Mouse (Mus musculus) kidney, embryonic 14.5 days (tissue): ENCODE measurements around the gene Olfr902. TPM values are rescaled to one million over a fixed set of nuclear protein-coding genes. Genes with fewer than 3 reads are reported as not detected.

ENCODE experiments used
- ATAC-seq: fragments of 200-750 bp; cut with Nextera tagmentation; 2 replicates; pipeline ENCODE4 v1.8.0; 2017; ENCODE audit warnings: moderate number of reproducible peaks, mild to moderate bottlenecking, moderate TSS enrichment, moderate library complexity; ENCODE audit not compliant: low FRiP score, low TSS enrichment
- H3K27ac ChIP-seq: fragments of 300-500 bp; sonication (generic); 2 replicates; pipeline ENCODE4 v1.5.1; 2014; ENCODE audit warnings: low read depth, mild to moderate bottlenecking, low read length, moderate library complexity, mixed read lengths
- H3K27me3 ChIP-seq: fragments of 300-500 bp; sonication (generic); 2 replicates; pipeline ENCODE4 v1.6.1; 2014; ENCODE audit warnings: mild to moderate bottlenecking, low read length; ENCODE audit not compliant: control insufficient read depth, insufficient read depth
- H3K36me3 ChIP-seq: fragments of 300-500 bp; sonication (generic); 2 replicates; pipeline ENCODE4 v1.6.1; 2014; ENCODE audit warnings: low read length, mixed read lengths; ENCODE audit not compliant: control insufficient read depth, insufficient read depth
- H3K4me1 ChIP-seq: fragments of 300-500 bp; sonication (generic); 2 replicates; pipeline ENCODE4 v1.6.1; 2014; ENCODE audit warnings: low read length, mixed read lengths; ENCODE audit not compliant: control insufficient read depth, insufficient read depth
- H3K4me2 ChIP-seq: fragments of 300-500 bp; sonication (generic); replicated peaks from 2 replicates; pipeline ENCODE4 v1.6.1; 2014; ENCODE audit warnings: low read depth, mild to moderate bottlenecking, low read length
- H3K4me3 ChIP-seq: fragments of 300-500 bp; sonication (generic); 2 replicates; pipeline ENCODE4 v1.5.1; 2014; ENCODE audit warnings: mild to moderate bottlenecking, low read length
- H3K9ac ChIP-seq: fragments of 300-500 bp; sonication (generic); 2 replicates; pipeline ENCODE4 v1.6.1; 2014; ENCODE audit warnings: low read depth, mild to moderate bottlenecking, low read length, moderate library complexity
- H3K9me3 ChIP-seq: fragments of 300-500 bp; sonication (generic); 2 replicates; pipeline ENCODE4 v1.6.1; 2016; ENCODE audit warnings: low read length; ENCODE audit not compliant: control insufficient read depth
- WGBS: fragments of 180-500 bp; shearing (Covaris S2); extraction: QIAGEN DNeasy Blood & Tissue Kit; methylation state at CpG from one replicate; pipeline ENCODE4 v1.1.7; 2014; 5-methylcytosine and 5-hydroxymethylcytosine counted together
- polyA plus RNA-seq: library from polyadenylated mRNA; unstranded; fragments of >200 nt; fragmentation: Nextera tagmentation; extraction: Ambion mirVana; gene quantifications from 2 replicates; pipeline ENCODE4 v1.2.1, GENCODE M21; 2014

Gene Olfr902
- polyA plus RNA-seq, 1 experiment from 2014 or later, result not detected

- H3K27me3 ChIP-seq, result no peaks in the 10 kb centered on the region
- no peaks in the 10 kb centered on the region for H3K4me1 ChIP-seq
- H3K9me3 ChIP-seq, result no peaks in the 10 kb centered on the region
- H3K9ac ChIP-seq, result no peak within 1 kb of the TSS
- ATAC-seq, result no peak
- H3K4me2 ChIP-seq, result no peak within 1 kb of the TSS
- H3K36me3 ChIP-seq, result no peaks in the 10 kb centered on the region
- 79% methylated on average over 3 of the region's 3 CpGs for WGBS
- H3K4me3 ChIP-seq, result no peak within 1 kb of the TSS
- H3K27ac ChIP-seq, result no peak within 1 kb of the TSS
Observed at GRCm38 (mm10) chr9:38486785-38487184, 39.3 kb downstream of the Olfr902 start, which contains the start of gene Olfr906. Gene Olfr906 (plus strand): TSS chr9:38487085.

- 85% methylated on average over 2 of the region's 2 CpGs for WGBS
- H3K9ac ChIP-seq, result no peak within 1 kb of the TSS
- ATAC-seq, result no peak
- H3K27me3 ChIP-seq, result no peaks in the 10 kb centered on the region
- no peaks in the 10 kb centered on the region for H3K4me1 ChIP-seq
- no peaks in the 10 kb centered on the region for H3K9me3 ChIP-seq
- no peaks in the 10 kb centered on the region for H3K36me3 ChIP-seq
- H3K27ac ChIP-seq, result no peak within 1 kb of the TSS
- H3K4me3 ChIP-seq, result no peak within 1 kb of the TSS
- no peak within 1 kb of the TSS for H3K4me2 ChIP-seq
Observed at GRCm38 (mm10) chr9:38495501-38495900, 48.0 kb downstream of the Olfr902 start, which contains the start of gene Olfr907. Gene Olfr907 (plus strand): TSS chr9:38495801.

Other genes with a start within 250 kb of the Olfr902 start
- gene Olfr893, start 239.3 kb upstream of the Olfr902 start, polyA plus RNA-seq, result not detected in 2 replicates
- gene Olfr894, start 229.6 kb upstream of the Olfr902 start, polyA plus RNA-seq, result not detected in 2 replicates
- not detected in 2 replicates for gene Olfr143, start 194.9 kb upstream of the Olfr902 start, polyA plus RNA-seq
- not detected in 2 replicates for gene Olfr895, start 179.8 kb upstream of the Olfr902 start, polyA plus RNA-seq
- not detected in 2 replicates for gene Olfr896-ps1, start 156.5 kb upstream of the Olfr902 start, polyA plus RNA-seq
- not detected in 2 replicates for gene Olfr25, start 118.6 kb upstream of the Olfr902 start, polyA plus RNA-seq
- not detected in 2 replicates for gene Olfr898, start 99.2 kb upstream of the Olfr902 start, polyA plus RNA-seq
- gene Olfr250, start 80.8 kb upstream of the Olfr902 start, polyA plus RNA-seq, result not detected in 2 replicates
- not detected in 2 replicates for gene Olfr251, start 70.6 kb upstream of the Olfr902 start, polyA plus RNA-seq
- not detected in 2 replicates for gene Olfr147, start 46.0 kb upstream of the Olfr902 start, polyA plus RNA-seq
- gene Olfr901, start 18.2 kb upstream of the Olfr902 start, polyA plus RNA-seq, result not detected in 2 replicates
- not detected in 2 replicates for gene Olfr904, start 15.5 kb downstream of the Olfr902 start, polyA plus RNA-seq
- gene Olfr905, start 23.5 kb downstream of the Olfr902 start, polyA plus RNA-seq, result not detected in 2 replicates
- gene Olfr906, start 39.4 kb downstream of the Olfr902 start, polyA plus RNA-seq, result not detected in 2 replicates
- gene Olfr907, start 48.1 kb downstream of the Olfr902 start, polyA plus RNA-seq, result not detected in 2 replicates
- gene Olfr911-ps1, start 73.9 kb downstream of the Olfr902 start, polyA plus RNA-seq, result not detected in 2 replicates
- not detected in 2 replicates for gene Olfr910, start 90.2 kb downstream of the Olfr902 start, polyA plus RNA-seq
- gene Olfr912, start 132.5 kb downstream of the Olfr902 start, polyA plus RNA-seq, result not detected in 2 replicates
- gene Olfr913, start 145.1 kb downstream of the Olfr902 start, polyA plus RNA-seq, result not detected in 2 replicates
- not detected in 2 replicates for gene Olfr914, start 157.4 kb downstream of the Olfr902 start, polyA plus RNA-seq
- gene Olfr916, start 212.2 kb downstream of the Olfr902 start, polyA plus RNA-seq, result not detected in 2 replicates
- gene Olfr917, start 218.2 kb downstream of the Olfr902 start, polyA plus RNA-seq, result not detected in 2 replicates
- gene Olfr918, start 226.9 kb downstream of the Olfr902 start, polyA plus RNA-seq, result not detected in 2 replicates